ENCODE assay signal across 16 mouse cellular contexts in the genomic region with DNA sequence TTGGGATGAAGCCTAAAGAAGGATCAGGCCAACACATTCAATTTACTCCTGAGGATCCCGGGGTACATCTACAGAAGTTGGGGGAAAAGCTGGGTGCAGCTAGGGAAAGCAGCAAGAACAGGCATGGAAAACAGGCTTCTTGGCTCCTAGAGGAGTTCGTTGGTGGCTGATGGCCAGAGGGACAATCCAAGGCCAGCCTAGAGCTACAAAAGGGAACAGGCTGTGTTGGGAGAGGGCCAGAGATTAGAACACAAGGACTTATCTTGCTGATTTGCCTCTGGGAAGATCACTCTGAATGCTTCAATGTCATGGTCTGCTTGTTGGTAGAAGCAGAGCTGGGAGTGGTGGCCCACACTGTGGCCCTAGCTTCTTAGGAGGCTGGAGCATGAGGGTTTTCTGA. TPM values are rescaled to one million over a fixed set of nuclear protein-coding genes. Genes with fewer than 3 reads are reported as not detected.
DNase-seq lines count a peak whose midpoint lies in the region; ATAC-seq and TF ChIP-seq lines count a peak whose summit lies in the region.
"Had no signal": no experiment of that assay in that cellular context is flagged by ENCODE, and none has a peak within 500 bp of the region (broad histone marks: within the 10 kb centered on the region; RNA-seq: fewer than 3 reads in every experiment).

No protein-coding gene starts in this region.

- intact Hi-C loops in heart, adult 2 months (cut with DNase I) = no loop called here

- 43% methylated on average over 2 of the region's 2 CpGs for whole genome bisulfite sequencing in heart, adult 2 months
- 72% methylated on average over 2 of the region's 2 CpGs for WGBS in heart, embryonic 11.5 days (ENCODE audit: insufficient replicate concordance)
- 79% methylated on average over 2 of the region's 2 CpGs for WGBS in forebrain, embryonic 15.5 days

- no peak overlapping the region for H3K27ac ChIP-seq in heart, adult 2 months
- H3K27ac ChIP-seq in heart, embryonic 11.5 days (ENCODE audit: low read depth, low read length) = no peak overlapping the region
- no peak overlapping the region for H3K27ac ChIP-seq in forebrain, embryonic 15.5 days (replicated peaks)
- H3K27ac ChIP-seq: embryonic facial prominence, embryonic 10.5 days; hindbrain, embryonic 14.5 days; liver, embryonic 13.5 days had no signal

- H3K4me3 ChIP-seq in heart, adult 2 months = no peak overlapping the region
- no peak overlapping the region for H3K4me3 ChIP-seq in heart, embryonic 11.5 days (ENCODE audit: low read depth, low read length)
- no peak overlapping the region for H3K4me3 ChIP-seq in forebrain, embryonic 15.5 days
- H3K4me3 ChIP-seq: embryonic facial prominence, embryonic 10.5 days; liver, embryonic 13.5 days had no signal

- no peak for TF ChIP-seq EP300 in heart, adult 2 months (IDR thresholded peaks at IDR 0.05; ENCODE audit: insufficient read depth, low read depth, low read length)

- H3K27me3 ChIP-seq in heart, adult 2 months (ENCODE audit: control insufficient read depth, insufficient read depth, low read length) = no peaks in the 10 kb centered on the region
- no peaks in the 10 kb centered on the region for H3K27me3 ChIP-seq in heart, embryonic 11.5 days (ENCODE audit: control insufficient read depth, insufficient read depth, low read length)
- no peaks in the 10 kb centered on the region for H3K27me3 ChIP-seq in forebrain, embryonic 15.5 days
- H3K27me3 ChIP-seq: CH12.LX; liver, embryonic 13.5 days; Patski had no signal

- H3K4me2 ChIP-seq in heart, embryonic 11.5 days = no peak overlapping the region
- H3K4me2 ChIP-seq in forebrain, embryonic 15.5 days (replicated peaks) = no peak overlapping the region
- H3K4me2 ChIP-seq: hindbrain, embryonic 14.5 days; liver, embryonic 13.5 days; midbrain, embryonic 11.5 days had no signal

- no peaks in the 10 kb centered on the region for H3K36me3 ChIP-seq in heart, adult 2 months (ENCODE audit: control insufficient read depth, insufficient read depth, low read length)
- no peaks in the 10 kb centered on the region for H3K36me3 ChIP-seq in heart, embryonic 11.5 days (ENCODE audit: control insufficient read depth, insufficient read depth, low read length)
- no peaks in the 10 kb centered on the region for H3K36me3 ChIP-seq in forebrain, embryonic 15.5 days
- H3K36me3 ChIP-seq: embryonic facial prominence, embryonic 10.5 days; liver, embryonic 13.5 days had no signal

- no peak for TF ChIP-seq CTCF in heart, adult 2 months (IDR thresholded peaks at IDR 0.05)

- H3K9ac ChIP-seq in heart, adult 2 months (ENCODE audit: low read depth, low read length) = no peak overlapping the region
- H3K9ac ChIP-seq in heart, embryonic 11.5 days (ENCODE audit: low read depth, low read length) = no peak overlapping the region
- no peak overlapping the region for H3K9ac ChIP-seq in forebrain, embryonic 15.5 days (replicated peaks)
- H3K9ac ChIP-seq: hindbrain, embryonic 14.5 days; liver, embryonic 13.5 days had no signal

- DNase-seq in heart, adult 2 months = peak; percentile 55 to 68
- DNase-seq in ovary, postnatal 36 days (ENCODE audit: low spot score) = peak; percentile 39
- no peak for DNase-seq in ovary, postnatal 10 days (ENCODE audit: low spot score)
- peak; percentile 83 to 84 for DNase-seq in adrenal gland, postnatal 36 days
- no peak for DNase-seq in B cell, adult 2 months
- DNase-seq: cerebellum, adult 11-12 months; liver, embryonic 13.5 days; right cerebral cortex, postnatal 25 days had no signal

- H3K4me1 ChIP-seq in heart, adult 2 months (ENCODE audit: control insufficient read depth, insufficient read depth, low read length) = no peaks in the 10 kb centered on the region
- no peaks in the 10 kb centered on the region for H3K4me1 ChIP-seq in heart, embryonic 11.5 days (ENCODE audit: control insufficient read depth, insufficient read depth, low read length)
- no peaks in the 10 kb centered on the region for H3K4me1 ChIP-seq in forebrain, embryonic 15.5 days
- H3K4me1 ChIP-seq: embryonic facial prominence, embryonic 10.5 days had no signal

- no peak for ATAC-seq in heart, embryonic 11.5 days (replicated peaks; ENCODE audit: insufficient number of reproducible peaks, low FRiP score, low TSS enrichment)
- no peak for ATAC-seq in forebrain, embryonic 15.5 days (replicated peaks)
- ATAC-seq: lung, postnatal 0 days; Patski had no signal

- H3K9me3 ChIP-seq in heart, embryonic 11.5 days (replicated peaks; ENCODE audit: control insufficient read depth, low read length) = no peaks in the 10 kb centered on the region
- no peaks in the 10 kb centered on the region for H3K9me3 ChIP-seq in forebrain, embryonic 15.5 days
- H3K9me3 ChIP-seq: embryonic facial prominence, embryonic 10.5 days; liver, embryonic 13.5 days had no signal

- H3K79me2 ChIP-seq in heart, adult 2 months (replicated peaks; ENCODE audit: control insufficient read depth, insufficient read depth, low read length) = no peaks in the 10 kb centered on the region

- TF ChIP-seq POLR2A in heart, adult 2 months (IDR thresholded peaks at IDR 0.05; ENCODE audit: insufficient read depth, low read depth, low read length) = no peak

RNA-seq across cellular contexts. Expression of a gene that starts 13.3 kb away (rescaled TPM):
- total RNA-seq in heart, adult 2 months (2021) = 100 to 1,000 TPM; 279 to 331 TPM
- polyA plus RNA-seq in heart, adult 2 months (2012; rRNA removed) = 172 and 183 TPM in 2 replicates
- 64.9 and 93.6 TPM in 2 replicates for polyA plus RNA-seq in heart, embryonic 11.5 days (2014; fragmentation: Nextera tagmentation; extraction: Ambion mirVana)
- total RNA-seq in adrenal gland, postnatal 36 days (2021) = 10 to 100 TPM; 75.6 to 96.8 TPM
- polyA plus RNA-seq in forebrain, embryonic 15.5 days (2015; fragmentation: Nextera tagmentation; extraction: Ambion mirVana) = 117 and 119 TPM in 2 replicates

RNA-seq across cellular contexts. Expression of a gene that starts 42.6 kb away (rescaled TPM):
- 1 to 10 TPM; 4.4 to 4.9 TPM for total RNA-seq in heart, adult 2 months (2021)
- polyA plus RNA-seq in heart, adult 2 months (2012; rRNA removed) = 2.1 and 2.8 TPM in 2 replicates
- polyA plus RNA-seq in heart, embryonic 11.5 days (2014; fragmentation: Nextera tagmentation; extraction: Ambion mirVana) = 22.0 and 23.7 TPM in 2 replicates
- total RNA-seq in adrenal gland, postnatal 36 days (2021) = 10 to 100 TPM; 10.1 to 17.6 TPM
- polyA plus RNA-seq in forebrain, embryonic 15.5 days (2015; fragmentation: Nextera tagmentation; extraction: Ambion mirVana) = 21.4 and 22.7 TPM in 2 replicates

Comparison
In these comparisons a context has a peak if more than half of its experiments do, and no peak if none do; other contexts are left out.
1. DNase-seq: peak in heart, adult 2 months (2 of 2), ovary, postnatal 36 days (single experiment) and adrenal gland, postnatal 36 days (2 of 2); none in ovary, postnatal 10 days (single experiment) and B cell, adult 2 months (0 of 2).